Mouse (Mus musculus) activated CD4-positive, CD25-positive, alpha-beta regulatory T cell, adult 4 months (primary cell): ENCODE results near the gene Tut1. TPM values are rescaled to one million over a fixed set of nuclear protein-coding genes. Genes with fewer than 3 reads are reported as not detected.
"Not testable (repeated sequence)": the region's sequence is repeated elsewhere in the genome, so short reads cannot be mapped to it uniquely, and the experiment has no call there.

Experiments
- ATAC-seq: one replicate; pipeline ENCODE4 v1.8.0; 2017
- polyA plus RNA-seq, 2 experiments: library from polyadenylated mRNA; unstranded; fragments of 100-300 nt; shearing (Covaris generic); gene quantifications; one replicate each; pipeline ENCODE4 v1.2.1; 2017

Tut1 gene
- polyA plus RNA-seq, 2 experiments from 2014 or later, result 21.3 to 25.1 TPM

DNA sequence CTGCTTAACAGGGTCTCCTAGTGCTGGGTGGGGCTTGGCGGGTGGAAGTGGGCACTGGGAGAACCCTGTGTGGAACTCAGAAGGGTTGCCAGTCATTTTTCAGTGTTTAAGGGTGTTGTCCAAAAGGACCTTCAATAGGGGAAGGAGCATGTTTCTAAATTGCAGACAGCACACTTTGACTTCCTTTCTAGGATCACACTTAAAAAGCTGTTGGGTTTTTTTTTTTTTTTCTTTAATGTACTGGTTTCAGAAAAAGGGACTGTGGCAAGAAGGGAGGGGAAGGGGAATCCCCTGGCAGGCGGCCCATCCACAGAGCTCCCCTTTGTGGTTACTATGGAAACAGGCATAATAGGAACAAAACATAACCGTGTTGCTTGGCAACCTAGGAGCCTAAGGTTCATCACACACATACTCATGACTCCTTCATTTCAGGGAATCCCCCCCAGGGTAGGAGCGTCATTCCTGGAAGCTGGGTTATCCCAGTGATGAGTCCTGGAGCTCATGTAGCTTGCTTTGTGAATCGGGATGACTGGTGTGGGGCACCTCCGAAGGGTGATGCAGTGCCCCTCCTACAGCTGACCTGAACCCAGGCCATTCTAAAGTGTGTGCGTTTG, 30.7 kb downstream of the Tut1 start:
- peak; percentile 90 for ATAC-seq

DNA sequence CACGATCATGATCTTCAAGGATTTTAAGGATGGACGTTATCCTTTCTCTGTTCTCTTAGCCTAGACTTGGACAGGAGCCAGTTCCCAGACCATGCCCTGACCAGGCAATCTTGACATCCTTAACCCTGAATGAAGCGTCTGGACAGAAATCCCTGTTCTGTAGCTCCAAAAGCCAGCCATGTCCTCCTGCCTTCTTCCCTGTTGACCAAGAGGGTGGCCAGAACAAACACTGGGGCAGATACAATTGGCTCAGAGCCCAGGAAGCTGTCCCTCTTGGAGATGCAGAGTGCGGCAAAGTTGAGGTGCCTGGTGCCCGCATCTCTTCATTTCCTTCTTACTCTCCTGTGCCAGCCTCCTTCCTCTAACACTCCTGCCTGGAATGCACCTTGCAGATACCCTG, 32.2 kb downstream of the Tut1 start:
- no peak for ATAC-seq

DNA sequence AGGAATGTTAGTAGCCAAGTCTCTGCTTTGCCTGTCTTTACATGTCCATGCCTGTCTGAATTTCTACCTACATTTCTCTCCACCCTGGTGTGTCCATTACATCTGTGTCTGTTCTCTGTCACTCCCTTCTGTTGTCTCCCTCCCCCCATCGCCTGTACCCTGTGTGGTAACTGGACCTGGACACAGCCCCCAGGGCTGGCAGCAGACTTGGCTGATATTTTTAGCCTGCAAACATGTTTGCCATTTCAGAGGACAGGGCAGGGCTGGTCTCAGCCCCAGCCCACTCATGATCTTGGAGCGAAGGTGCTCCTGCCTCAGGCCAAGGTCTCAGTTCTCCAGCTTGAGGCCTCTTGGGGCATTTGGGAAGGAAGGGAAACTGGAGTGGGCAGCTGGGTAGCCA, 34.2 kb downstream of the Tut1 start:
- no peak for ATAC-seq

DNA sequence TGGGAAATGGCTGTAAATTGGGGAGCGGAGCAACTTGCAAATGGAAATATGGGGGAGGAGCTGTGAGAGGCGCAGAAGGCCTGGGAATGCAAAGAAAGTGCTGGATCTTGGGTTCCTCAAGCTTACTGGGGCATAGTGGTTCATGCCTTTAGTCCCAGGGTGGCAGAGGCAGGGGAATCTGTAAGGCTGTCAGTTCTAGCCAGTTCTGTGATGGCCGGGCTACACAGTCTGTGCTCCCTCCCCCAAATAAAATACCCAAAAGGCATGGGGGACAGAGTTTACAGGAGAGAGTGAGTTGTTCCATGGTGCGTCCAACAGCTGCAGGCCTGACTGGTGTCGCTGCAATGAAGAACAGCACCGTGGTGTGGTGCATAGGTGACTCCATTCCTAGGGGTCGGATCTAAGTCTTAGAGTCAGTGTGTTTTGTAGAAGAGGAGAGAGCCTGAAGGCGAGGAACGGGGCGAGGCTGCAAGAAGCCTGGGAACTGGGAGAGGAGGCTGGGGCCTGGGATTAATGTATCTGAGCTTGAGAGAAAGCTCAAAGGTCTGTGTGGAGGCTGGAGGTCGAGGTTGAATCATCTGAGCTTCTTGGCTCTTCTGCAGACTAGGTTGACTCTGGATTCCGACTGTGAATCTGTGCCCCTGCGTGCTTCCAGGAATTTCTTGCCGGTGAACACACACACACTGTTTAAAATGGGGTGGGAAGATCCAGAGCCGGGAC, 34.9 kb downstream of the Tut1 start:
- no peak for ATAC-seq

DNA sequence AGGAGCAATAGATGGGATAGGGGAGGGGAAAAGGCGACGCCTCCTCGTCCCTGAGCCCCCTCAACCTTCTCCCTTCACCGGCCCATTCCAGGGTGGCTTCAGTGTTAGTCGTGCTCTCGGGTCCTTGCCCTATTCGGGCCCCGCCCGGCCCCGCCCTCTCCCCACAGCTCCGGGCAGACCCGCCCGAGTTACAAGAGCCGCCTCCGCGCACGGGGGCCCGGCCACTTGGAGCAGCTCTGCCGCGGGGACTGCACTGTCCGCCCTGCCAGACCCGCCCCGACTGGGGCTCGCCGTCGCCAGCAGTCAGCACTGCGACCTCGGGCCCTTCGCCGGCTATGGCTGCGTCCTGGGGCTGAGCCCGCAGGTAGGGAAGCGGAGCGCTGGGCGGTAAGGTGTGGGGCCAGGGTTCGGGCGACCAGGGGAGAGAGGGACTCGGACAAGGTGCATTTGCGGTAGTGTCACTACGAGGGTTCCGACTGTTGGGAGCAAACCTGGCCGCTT, 35.5 kb downstream of the Tut1 start, which contains the start of gene Ahnak:
TSS of gene Ahnak (plus strand) at position 219 of the 501 bp plus-strand sequence.
- ATAC-seq, result no peak

DNA sequence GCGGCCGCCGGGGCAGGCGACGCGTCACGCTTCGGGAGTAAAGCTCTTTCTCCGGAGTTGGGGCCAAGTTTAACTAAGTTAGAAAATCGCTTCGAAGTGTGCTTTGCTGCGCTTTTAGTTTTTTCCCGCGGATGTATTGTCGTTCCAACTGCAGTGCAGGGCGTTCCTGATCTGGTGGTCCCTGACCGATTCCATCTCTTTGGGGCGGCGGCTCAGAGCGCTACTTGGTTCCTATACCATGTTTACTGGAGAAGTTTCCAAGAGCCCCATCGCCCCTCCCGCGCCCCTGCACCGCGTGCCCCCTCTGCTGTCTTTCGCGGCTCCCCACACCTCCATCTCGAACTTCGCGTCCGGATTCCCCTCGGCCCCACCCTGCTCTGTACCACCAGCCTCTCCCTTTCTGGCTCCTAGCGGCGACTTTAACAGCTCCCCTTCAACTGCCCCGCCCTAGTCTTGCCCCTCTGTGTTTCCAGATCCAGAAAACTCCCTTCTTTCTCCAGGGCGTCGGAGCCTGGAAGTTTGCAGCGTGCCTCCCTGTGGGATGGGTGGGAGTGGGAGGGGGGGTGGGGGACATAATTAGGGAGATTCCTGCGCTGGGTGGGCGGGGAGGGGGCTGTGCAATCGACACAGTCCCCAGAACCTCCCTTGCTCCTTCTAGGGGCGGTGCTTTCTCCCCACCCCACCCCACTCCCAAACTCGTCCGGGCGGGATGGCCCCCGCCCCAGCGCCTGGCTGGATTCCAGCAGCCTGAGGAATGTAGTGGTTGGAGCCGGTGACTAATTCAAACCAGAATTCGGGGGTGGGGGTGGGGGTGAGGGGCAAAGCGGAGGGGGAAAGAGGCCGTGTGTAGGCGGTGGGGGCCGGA, 36.2 kb downstream of the Tut1 start:
- ATAC-seq, result peak; percentile 47

DNA sequence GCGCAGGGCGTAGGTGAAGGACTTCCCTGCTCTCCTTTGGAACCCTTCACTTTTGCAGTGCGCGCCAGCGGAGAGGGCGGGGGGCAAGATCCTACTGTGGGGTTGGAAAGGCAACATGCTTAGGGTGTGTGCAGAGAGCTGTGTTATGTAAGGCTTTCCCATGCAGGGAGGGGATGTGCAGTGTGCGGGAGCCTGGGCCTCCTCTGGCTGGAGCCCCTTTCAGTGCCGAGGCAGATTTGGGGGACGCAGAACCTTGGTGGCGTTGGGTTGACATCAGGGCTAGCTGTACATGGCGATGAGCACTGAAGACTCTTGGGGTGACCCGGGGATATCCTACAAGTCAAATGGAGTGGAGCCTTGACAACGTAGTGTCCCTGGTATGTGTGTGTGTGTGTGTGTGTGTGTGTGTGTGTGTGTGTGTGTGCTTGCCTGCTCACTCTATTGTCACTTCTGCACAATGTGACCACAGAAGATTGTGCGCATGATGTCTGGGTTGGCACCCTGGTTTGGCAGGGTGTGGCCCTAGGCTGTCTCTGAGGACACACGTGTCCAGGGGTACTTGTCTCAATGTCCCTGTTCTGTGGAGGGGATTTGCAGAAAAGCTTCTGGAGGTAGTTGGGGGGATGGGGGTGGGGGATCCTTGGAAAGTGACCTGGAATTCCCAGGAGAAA, 36.9 kb downstream of the Tut1 start:
- peak; percentile 15 for ATAC-seq

DNA sequence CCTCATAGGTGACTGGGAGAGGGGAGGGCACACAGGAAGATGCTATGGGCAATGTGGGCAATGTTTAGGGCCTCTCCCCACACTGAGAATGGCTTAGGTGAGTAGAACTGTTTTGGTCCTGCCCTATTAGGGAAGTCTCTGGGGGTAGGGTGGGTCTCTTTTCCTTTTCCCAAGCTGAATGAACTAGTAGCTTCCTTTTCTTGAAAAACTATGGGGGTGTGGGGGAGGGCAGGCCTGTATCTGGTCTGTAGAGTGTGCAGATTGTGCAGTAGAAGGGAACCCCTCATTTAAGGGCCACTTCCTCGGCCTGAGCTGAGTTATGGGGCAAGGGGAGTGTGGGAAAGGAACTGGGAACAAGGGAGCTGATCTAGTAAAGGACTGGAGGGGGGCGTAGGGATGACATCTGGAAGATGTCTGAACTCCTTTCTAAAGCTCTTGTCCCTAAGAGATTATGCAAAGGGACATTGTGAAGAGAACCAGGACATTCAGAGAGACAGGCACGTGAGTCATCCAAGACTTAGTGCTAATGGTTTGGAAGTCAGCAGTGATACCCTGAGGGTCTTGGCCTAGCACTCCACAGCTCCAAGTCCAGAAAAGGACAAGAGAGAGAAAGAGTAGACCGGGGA, 37.7 kb downstream of the Tut1 start:
- ATAC-seq, result no peak

DNA sequence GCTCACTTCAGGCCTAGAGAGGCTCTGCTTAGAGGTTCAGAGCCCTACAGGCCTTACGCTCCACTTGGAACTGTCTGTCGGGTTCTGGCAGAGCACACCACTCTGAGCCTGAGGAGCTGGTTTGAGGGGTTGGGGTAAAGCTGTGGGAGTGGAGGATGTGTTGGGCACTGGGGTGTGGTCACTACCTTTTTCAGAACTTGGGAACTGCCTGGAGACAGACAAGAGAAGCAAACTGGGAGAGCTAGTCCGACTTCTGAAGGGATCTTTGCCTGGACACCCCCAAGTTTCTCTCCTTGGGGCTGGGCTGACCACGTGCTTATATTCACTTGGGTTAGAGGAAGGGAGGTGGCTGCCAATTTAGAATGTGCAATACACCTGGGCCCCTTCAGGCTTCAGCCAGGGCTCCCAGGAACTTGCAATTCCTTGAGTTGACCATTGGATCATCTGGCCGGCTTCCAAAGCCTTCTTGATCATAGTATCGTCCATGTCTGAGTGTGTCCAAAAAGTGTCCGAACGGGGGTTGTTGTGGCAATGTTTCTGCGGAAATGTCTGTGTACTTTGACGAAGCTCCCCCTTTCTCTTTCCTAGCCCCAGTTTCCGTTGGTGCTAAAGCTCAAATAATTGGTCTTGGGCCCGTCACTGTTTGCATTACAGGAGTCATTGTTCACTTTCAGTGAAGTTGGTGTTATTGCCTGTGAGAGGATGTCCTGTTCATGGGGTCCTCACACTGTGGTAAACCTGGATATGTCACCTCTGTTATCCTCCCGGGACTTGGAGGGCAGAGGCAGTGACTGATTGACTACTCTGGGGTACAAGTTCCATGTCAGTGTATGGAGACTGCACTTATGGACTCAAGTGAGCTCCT, 38.5 kb downstream of the Tut1 start:
- ATAC-seq, result no peak

DNA sequence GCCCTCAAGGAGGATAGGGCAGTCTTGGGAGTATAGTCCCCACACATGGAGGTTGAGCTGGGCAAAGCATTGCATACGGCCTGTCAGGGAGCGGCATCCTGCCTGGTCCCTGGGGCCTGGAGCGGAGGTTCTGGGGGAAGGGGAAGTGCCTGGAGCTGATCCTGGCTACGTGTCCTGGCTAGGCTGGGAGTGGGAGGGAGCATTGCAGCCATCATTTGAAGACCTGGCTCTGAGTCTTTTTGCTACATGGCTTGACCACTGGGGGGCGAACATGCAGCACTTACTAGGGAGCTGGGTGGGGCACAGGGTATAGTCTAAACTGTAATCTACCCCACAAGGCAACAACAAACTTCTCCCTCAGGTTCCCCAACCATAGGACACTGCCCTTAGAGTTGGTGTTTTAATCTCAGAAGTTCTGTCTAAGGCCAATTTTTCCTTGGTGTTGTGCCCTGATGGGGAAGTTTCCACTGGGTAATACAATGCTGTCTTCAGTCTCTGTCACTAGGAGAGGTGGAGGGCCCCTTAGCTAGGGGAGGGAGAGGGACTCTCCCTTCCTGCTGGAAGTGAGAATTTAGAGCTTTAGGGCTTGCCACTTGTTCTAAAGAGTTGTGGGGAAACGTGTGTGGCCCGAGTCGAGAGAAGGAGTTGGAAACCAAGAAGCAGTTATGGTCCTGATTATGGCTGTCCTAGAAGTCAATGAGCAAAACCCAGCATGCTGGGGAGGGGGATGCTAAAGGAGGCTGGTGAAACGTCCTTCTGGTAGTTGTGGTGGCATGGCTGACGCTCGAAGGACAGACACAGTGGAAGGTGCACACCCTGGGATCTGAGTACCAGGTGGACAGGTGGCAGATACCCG, 39.4 kb downstream of the Tut1 start:
- peak; percentile 22 for ATAC-seq

DNA sequence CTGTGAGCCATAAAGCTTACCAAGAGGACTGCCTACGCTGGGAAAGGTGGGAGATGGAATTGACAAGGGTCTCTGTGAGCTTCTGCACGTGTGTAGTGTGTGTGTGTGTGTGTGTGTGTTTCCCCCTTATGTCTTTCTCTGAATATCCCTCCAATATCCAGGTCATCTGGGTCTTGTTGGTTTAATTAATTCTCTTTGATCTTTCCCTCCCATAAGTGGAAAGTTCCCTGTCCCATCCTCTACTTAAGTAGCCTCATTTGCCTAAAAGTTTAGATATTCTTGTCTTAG, 39.9 kb downstream of the Tut1 start:
- ATAC-seq, result no peak

DNA sequence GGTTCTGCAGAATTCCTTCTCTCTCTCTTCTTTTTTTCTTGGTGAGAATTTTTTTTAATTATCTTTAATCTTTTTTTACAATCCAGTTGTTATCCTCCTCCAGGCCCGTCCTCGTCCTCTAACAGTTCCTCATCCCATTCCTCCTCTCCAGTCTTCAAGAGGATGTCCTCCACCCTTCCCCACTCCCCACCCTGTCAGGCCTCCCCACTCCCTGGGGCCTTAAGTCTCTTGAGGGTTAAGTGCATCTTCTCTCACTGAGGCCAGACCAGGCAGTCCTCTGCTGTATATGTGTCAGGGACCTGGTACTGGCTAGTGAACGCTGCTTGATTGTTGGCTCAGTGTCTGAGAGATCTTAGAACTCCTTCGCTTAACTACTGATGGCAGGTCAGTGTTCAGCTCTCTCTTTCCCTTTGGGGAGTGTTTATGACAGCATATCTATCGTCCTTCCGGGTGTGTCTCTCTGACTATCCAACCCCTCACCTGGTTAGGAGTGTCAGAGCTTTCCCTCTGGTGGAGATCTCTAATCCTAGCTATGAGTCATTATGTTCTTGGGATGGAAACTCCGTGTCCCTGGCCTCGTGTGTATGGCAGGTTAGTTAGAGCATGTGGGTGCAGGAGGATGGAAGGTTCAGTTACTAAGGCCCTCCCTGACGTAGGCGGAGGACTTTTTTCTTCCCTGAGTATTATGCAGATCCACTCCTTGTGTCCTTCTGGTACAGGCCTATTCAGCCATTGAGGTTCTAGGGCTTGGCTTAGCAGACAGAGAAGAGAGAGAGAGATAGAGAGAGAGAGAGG, 41.4 kb downstream of the Tut1 start:
- ATAC-seq, result no peak

DNA sequence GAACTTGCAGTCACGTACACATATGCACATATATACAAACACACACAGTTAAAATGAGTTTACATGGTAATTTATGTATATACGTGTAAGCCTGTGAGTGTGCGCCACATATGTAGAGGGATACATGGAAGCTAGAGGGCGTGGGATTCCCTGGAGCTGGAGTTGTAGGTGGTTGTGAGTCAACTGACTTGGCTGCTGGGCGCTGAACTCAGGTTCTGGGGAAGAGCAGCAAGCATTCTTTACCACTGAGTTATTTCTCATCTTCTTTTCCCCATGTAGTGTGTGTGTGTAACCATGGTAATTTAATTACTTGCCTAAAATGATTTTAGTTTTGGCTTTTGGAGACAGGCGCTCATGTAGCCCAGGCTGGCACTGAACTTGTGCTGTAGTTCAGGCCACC, 43.0 kb downstream of the Tut1 start:
- ATAC-seq, result no peak

DNA sequence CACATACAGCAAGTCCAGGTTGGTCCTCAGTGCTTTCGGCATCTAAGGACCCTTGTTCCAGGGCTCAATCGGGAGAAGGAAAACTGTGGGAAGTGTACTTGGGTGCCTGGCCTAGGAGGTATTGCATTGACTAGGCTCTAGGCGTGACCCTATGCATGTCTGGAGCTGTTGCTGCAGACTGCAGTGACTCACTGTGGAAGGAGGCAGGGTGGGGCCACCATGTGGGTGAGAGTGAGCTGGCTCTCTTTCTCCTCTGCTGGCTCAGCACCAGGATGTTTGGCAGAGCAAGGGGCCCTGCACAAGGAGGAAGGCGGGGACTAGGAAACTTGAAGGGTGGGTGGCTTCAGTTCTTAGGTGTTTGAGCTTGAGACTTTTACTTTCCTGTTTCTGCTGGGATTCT, 43.9 kb downstream of the Tut1 start:
- peak; percentile 91 for ATAC-seq

DNA sequence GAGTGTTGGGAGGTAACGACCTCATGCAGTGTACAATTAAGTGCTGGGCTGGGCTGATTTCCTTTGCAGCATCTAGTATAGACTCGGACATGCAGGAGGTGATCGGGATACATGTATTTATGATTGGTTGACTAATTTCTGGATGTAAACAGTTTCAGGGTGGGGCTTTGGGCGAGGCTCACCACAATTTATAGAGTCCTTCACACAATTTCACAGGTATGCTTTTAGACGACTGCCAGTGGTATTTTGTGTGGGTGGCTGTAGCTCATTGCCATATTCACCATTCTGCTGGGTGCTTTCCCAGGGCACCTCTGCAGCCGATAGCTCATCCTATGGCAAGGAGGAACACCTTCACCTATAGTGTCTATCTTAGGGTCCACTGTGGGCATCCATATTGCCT, 44.9 kb downstream of the Tut1 start:
- ATAC-seq, result peak; percentile 10

DNA sequence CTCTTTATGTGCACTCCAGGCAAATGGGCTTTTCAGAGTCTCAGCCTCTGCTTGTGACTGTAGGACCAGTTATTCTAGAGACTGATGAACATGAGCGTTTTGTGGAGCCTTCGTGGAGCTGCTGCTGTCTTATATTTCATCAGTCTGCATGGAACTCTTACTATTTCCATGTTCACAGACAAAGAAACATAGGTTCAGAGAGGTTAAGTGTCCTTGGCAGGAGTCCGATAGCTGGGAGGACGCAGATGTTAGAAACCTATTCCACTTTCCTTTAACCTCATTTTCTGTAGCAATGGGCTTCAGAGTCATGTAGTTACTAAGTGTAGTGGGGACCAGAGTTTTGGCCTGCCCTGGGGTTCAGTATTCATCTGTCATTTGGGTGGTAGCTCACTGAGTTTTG, 45.6 kb downstream of the Tut1 start:
- no peak for ATAC-seq

DNA sequence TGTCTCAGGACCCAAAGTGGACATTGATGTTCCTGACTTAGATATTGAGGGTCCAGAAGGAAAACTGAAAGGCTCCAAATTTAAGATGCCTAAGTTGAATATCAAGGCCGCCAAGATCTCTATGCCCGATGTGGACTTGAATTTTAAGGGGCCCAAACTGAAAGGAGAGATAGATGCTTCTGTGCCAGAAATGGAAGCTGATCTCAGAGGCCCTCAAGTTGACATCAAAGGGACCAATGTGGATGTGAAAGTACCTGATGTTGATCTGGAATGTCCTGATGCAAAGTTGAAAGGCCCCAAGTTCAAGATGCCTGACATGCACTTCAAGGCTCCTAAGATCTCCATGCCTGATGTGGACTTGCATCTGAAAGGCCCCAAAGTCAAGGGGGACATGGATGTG, 53.3 kb downstream of the Tut1 start:
- not testable (repeated sequence) for ATAC-seq
